In the genomic region with DNA sequence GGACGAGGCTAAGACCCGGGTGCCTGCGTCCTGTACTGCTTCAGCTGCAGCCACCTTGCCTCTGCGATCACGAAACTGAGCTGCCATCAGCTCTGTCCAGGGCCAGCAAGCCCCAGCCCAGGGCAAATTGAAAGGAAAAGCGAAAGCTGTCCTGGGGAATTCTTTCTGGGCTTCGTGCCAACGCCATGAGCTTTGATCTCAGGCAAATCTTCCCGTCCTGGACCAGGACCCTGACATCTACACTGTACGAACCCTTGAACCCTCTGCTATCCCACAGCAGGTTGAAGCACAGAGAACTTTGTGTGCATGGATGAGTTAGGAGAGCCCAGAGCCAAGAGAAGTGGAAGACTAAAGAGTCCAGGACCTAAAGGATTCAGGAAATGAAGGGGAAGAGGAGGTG, we compare ENCODE assay signal across 8 mouse cellular contexts. TPM values are rescaled to one million over a fixed set of nuclear protein-coding genes. Genes with fewer than 3 reads are reported as not detected.
DNase-seq lines count a peak whose midpoint lies in the region; ATAC-seq lines count a peak whose summit lies in the region.

No protein-coding gene starts in this region.

- peaks cover 93% of the 10 kb centered on the region for H3K4me1 ChIP-seq in hindbrain, embryonic 10.5 days (replicated peaks)
- H3K4me1 ChIP-seq in hindbrain, embryonic 11.5 days (replicated peaks; ENCODE audit: control insufficient read depth, insufficient read depth, low read length) = peaks cover 28% of the 10 kb centered on the region
- peaks cover 91% of the 10 kb centered on the region for H3K4me1 ChIP-seq in kidney, embryonic 15.5 days

- no peak overlapping the region for H3K9ac ChIP-seq in hindbrain, embryonic 11.5 days (ENCODE audit: low read depth, low read length)
- no peak overlapping the region for H3K9ac ChIP-seq in kidney, embryonic 15.5 days

- no peaks in the 10 kb centered on the region for H3K9me3 ChIP-seq in hindbrain, embryonic 10.5 days
- no peaks in the 10 kb centered on the region for H3K9me3 ChIP-seq in hindbrain, embryonic 11.5 days (ENCODE audit: control insufficient read depth, low read length)
- no peaks in the 10 kb centered on the region for H3K9me3 ChIP-seq in kidney, embryonic 15.5 days (replicated peaks)

- H3K4me3 ChIP-seq in hindbrain, embryonic 10.5 days = no peak overlapping the region
- H3K4me3 ChIP-seq in hindbrain, embryonic 11.5 days (ENCODE audit: low read depth, low read length) = no peak overlapping the region
- no peak overlapping the region for H3K4me3 ChIP-seq in kidney, embryonic 15.5 days (replicated peaks)

- WGBS in hindbrain, embryonic 10.5 days = 90% methylated on average over 10 of the region's 10 CpGs
- 78% methylated on average over 10 of the region's 10 CpGs for WGBS in hindbrain, embryonic 11.5 days
- 57% methylated on average over 10 of the region's 10 CpGs for WGBS in kidney, embryonic 15.5 days

- no peak for ATAC-seq in hindbrain, embryonic 11.5 days (ENCODE audit: low FRiP score)
- peak; percentile 56 for ATAC-seq in kidney, embryonic 15.5 days (replicated peaks; ENCODE audit: low FRiP score)

- peaks cover 13% of the 10 kb centered on the region for H3K36me3 ChIP-seq in hindbrain, embryonic 10.5 days
- H3K36me3 ChIP-seq in hindbrain, embryonic 11.5 days (ENCODE audit: control insufficient read depth, insufficient read depth, low read length) = no peaks in the 10 kb centered on the region
- H3K36me3 ChIP-seq in kidney, embryonic 15.5 days = no peaks in the 10 kb centered on the region

- no peak for DNase-seq in hindbrain, embryonic 10.5 days (ENCODE audit: low spot score)
- DNase-seq in hindbrain, embryonic 11.5 days (ENCODE audit: low spot score) = no peak
- DNase-seq in heart, adult 9 months (ENCODE audit: low spot score in 2 of 2) = peak; percentile 75 to 79
- peak; percentile 84 for DNase-seq in lung, postnatal 14 days
- no peak for DNase-seq in spleen, postnatal 10 days (ENCODE audit: low spot score in 2 of 2)
- no peak for DNase-seq in cerebellum, adult 9-11 months
- no peak for DNase-seq in spleen, adult 12 weeks (ENCODE audit: low spot score)

- H3K27me3 ChIP-seq in hindbrain, embryonic 10.5 days (ENCODE audit: insufficient read depth, poor library complexity, severe bottlenecking) = no peaks in the 10 kb centered on the region
- H3K27me3 ChIP-seq in hindbrain, embryonic 11.5 days (ENCODE audit: control insufficient read depth, insufficient read depth, low read length) = no peaks in the 10 kb centered on the region
- H3K27me3 ChIP-seq in kidney, embryonic 15.5 days = no peaks in the 10 kb centered on the region

- H3K27ac ChIP-seq in hindbrain, embryonic 10.5 days = peak overlapping the region; percentile 45; the same call in 1 of the 2 replicates
- no peak overlapping the region for H3K27ac ChIP-seq in hindbrain, embryonic 11.5 days (ENCODE audit: low read depth, low read length)
- peak overlapping the region; percentile 48; the same call in 1 of the 2 replicates for H3K27ac ChIP-seq in kidney, embryonic 15.5 days

- H3K4me2 ChIP-seq in hindbrain, embryonic 11.5 days (replicated peaks; ENCODE audit: low read depth, low read length) = no peak overlapping the region
- H3K4me2 ChIP-seq in kidney, embryonic 15.5 days = no peak overlapping the region

RNA-seq across cellular contexts. Expression of gene Ccdc85c, which starts 25.7 kb away (rescaled TPM):
- polyA plus RNA-seq in hindbrain, embryonic 10.5 days (2016; fragmentation: Nextera tagmentation; extraction: Ambion mirVana) = 14.3 and 16.0 TPM in 2 replicates
- 17.2 and 17.8 TPM in 2 replicates for polyA plus RNA-seq in hindbrain, embryonic 11.5 days (2014; fragmentation: Nextera tagmentation; extraction: Ambion mirVana)
- 7.7 and 8.1 TPM in 2 replicates for polyA plus RNA-seq in kidney, embryonic 15.5 days (2015; fragmentation: Nextera tagmentation; extraction: Ambion mirVana)

RNA-seq across cellular contexts. Expression of gene Hhipl1, which starts 56.5 kb away (rescaled TPM):
- 3.0 and 3.2 TPM in 2 replicates for polyA plus RNA-seq in hindbrain, embryonic 10.5 days (2016; fragmentation: Nextera tagmentation; extraction: Ambion mirVana)
- 1.2 and 1.8 TPM in 2 replicates for polyA plus RNA-seq in hindbrain, embryonic 11.5 days (2014; fragmentation: Nextera tagmentation; extraction: Ambion mirVana)
- 0.55 and 1.00 TPM in 2 replicates for polyA plus RNA-seq in kidney, embryonic 15.5 days (2015; fragmentation: Nextera tagmentation; extraction: Ambion mirVana)

Comparison
In these comparisons a context has a peak if more than half of its experiments do, and no peak if none do; other contexts are left out.
1. DNase-seq: peak in heart, adult 9 months (2 of 2) and lung, postnatal 14 days (single experiment); none in hindbrain, embryonic 10.5 days (single experiment), hindbrain, embryonic 11.5 days (single experiment), spleen, postnatal 10 days (0 of 2), cerebellum, adult 9-11 months (single experiment) and spleen, adult 12 weeks (single experiment).